Mouse (Mus musculus) bone marrow macrophage, adult 2 months (primary cell): ENCODE measurements around the gene Adra2c. TPM values are rescaled to one million over a fixed set of nuclear protein-coding genes. Genes with fewer than 3 reads are reported as not detected.

ENCODE experiments used
- H3K27ac ChIP-seq: 2 replicates; pipeline ENCODE4 v1.5.1; 2012; ENCODE audit warnings: low read depth, low read length; ENCODE audit not compliant: insufficient read depth
- H3K4me1 ChIP-seq: 2 replicates; pipeline ENCODE4 v1.6.1; 2012; ENCODE audit warnings: low read length; ENCODE audit not compliant: control insufficient read depth, insufficient read depth
- H3K4me3 ChIP-seq: 2 replicates; pipeline ENCODE4 v1.5.1; 2012; ENCODE audit warnings: mild to moderate bottlenecking, low read length, moderate library complexity; ENCODE audit not compliant: insufficient read depth
- CTCF ChIP-seq: IDR thresholded peaks from 2 replicates; pipeline ENCODE4 v1.5.1; 2012; ENCODE audit warnings: low read depth, mild to moderate bottlenecking, low read length, moderate library complexity
- POLR2A ChIP-seq: IDR thresholded peaks from 2 replicates; pipeline ENCODE4 v1.6.1; 2012; ENCODE audit warnings: mild to moderate bottlenecking, low read depth, low read length, borderline replicate concordance
- polyA plus RNA-seq: library from polyadenylated mRNA; stranded (reverse); fragments of >200 nt; gene quantifications from 2 replicates; pipeline ENCODE4 v1.2.4, GENCODE M21; 2012; ENCODE audit not compliant: missing spikeins, insufficient read depth, insufficient read length

Gene Adra2c
- polyA plus RNA-seq, 1 experiment, result not detected

GRCm38 (mm10) chr5:35278741-35279695, 899 bp downstream of the Adra2c start:
- H3K27ac ChIP-seq, result no peak overlapping the region
- TF ChIP-seq CTCF (no peak), POLR2A (no peak)
- peak overlapping the region; percentile 28 for H3K4me3 ChIP-seq
- H3K4me1 ChIP-seq, result no peaks in the 10 kb centered on the region

- H3K27ac ChIP-seq, result no peak overlapping the region
- H3K4me1 ChIP-seq, result no peaks in the 10 kb centered on the region
- TF ChIP-seq POLR2A (no peak), CTCF (no peak)
- H3K4me3 ChIP-seq, result no peak overlapping the region
Observed at GRCm38 (mm10) chr5:35279696-35280001, 1.5 kb downstream of the Adra2c start.

GRCm38 (mm10) chr5:35280002-35280782, 2.1 kb downstream of the Adra2c start:
- H3K27ac ChIP-seq, result no peak overlapping the region
- no peaks in the 10 kb centered on the region for H3K4me1 ChIP-seq
- no peak for TF ChIP-seq CTCF
- TF ChIP-seq POLR2A, result no peak
- H3K4me3 ChIP-seq, result no peak overlapping the region

- no peaks in the 10 kb centered on the region for H3K4me1 ChIP-seq
- TF ChIP-seq POLR2A (no peak), CTCF (no peak)
- no peak overlapping the region for H3K4me3 ChIP-seq
- H3K27ac ChIP-seq, result no peak overlapping the region
Observed at GRCm38 (mm10) chr5:35280783-35281165, 2.7 kb downstream of the Adra2c start.

GRCm38 (mm10) chr5:35285281-35285680, 7.2 kb downstream of the Adra2c start:
- Histone ChIP-seq H3K4me1 (no peaks in the 10 kb centered on the region), H3K4me3 (no peak overlapping the region), H3K27ac (no peak overlapping the region)
- TF ChIP-seq CTCF, result no peak
- no peak for TF ChIP-seq POLR2A

GRCm38 (mm10) chr5:35286190-35286589, 8.1 kb downstream of the Adra2c start:
- H3K4me3 ChIP-seq, result no peak overlapping the region
- H3K27ac ChIP-seq, result no peak overlapping the region
- H3K4me1 ChIP-seq, result no peaks in the 10 kb centered on the region
- TF ChIP-seq POLR2A (no peak), CTCF (no peak)

- TF ChIP-seq POLR2A (no peak), CTCF (no peak)
- no peaks in the 10 kb centered on the region for H3K4me1 ChIP-seq
- no peak overlapping the region for H3K27ac ChIP-seq
- H3K4me3 ChIP-seq, result no peak overlapping the region
Observed at GRCm38 (mm10) chr5:35299621-35300020, 21.5 kb downstream of the Adra2c start.

- H3K27ac ChIP-seq, result no peak overlapping the region
Observed at GRCm38 (mm10) chr5:35304191-35304590, 26.1 kb downstream of the Adra2c start.

GRCm38 (mm10) chr5:35305332-35305731, 27.2 kb downstream of the Adra2c start:
- no peaks in the 10 kb centered on the region for H3K4me1 ChIP-seq

More at GRCm38 (mm10) chr5:35304191-35304590, 26.1 kb downstream of the Adra2c start:
- H3K4me1 ChIP-seq, result no peaks in the 10 kb centered on the region
- no peak for TF ChIP-seq CTCF
- H3K4me3 ChIP-seq, result no peak overlapping the region

GRCm38 (mm10) chr5:35306692-35307091, 28.6 kb downstream of the Adra2c start:
- no peaks in the 10 kb centered on the region for H3K4me1 ChIP-seq
- no peak overlapping the region for H3K4me3 ChIP-seq
- no peak for TF ChIP-seq CTCF
- TF ChIP-seq POLR2A, result no peak
- no peak overlapping the region for H3K27ac ChIP-seq

More at GRCm38 (mm10) chr5:35305332-35305731, 27.2 kb downstream of the Adra2c start:
- H3K4me3 ChIP-seq, result no peak overlapping the region
- no peak for TF ChIP-seq CTCF
- no peak for TF ChIP-seq POLR2A
- no peak overlapping the region for H3K27ac ChIP-seq

- Histone ChIP-seq H3K4me1 (peaks cover 6% of the 10 kb centered on the region; the same call in 1 of the 2 replicates), H3K27ac (no peak overlapping the region), H3K4me3 (no peak overlapping the region)
- TF ChIP-seq POLR2A (no peak), CTCF (no peak)
Observed at GRCm38 (mm10) chr5:35309853-35310252, 31.7 kb downstream of the Adra2c start.
